ENCODE assay signal across 9 mouse cellular contexts in the genomic region with DNA sequence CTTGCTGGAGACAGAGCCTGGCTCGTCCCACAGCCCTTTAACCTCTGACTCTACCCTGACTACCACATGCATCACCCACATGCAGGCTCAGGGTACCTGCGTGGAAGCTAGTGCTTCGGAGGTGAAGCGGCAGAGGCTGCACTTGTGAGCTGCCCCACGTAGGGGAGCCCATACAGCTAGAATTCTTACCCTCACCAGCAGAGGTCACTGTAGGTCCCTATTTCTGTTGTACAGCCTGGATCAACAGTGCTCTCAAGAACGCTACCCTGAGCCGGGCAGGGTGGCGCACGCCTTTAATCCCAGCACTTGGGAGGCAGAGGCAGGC. TPM values are rescaled to one million over a fixed set of nuclear protein-coding genes. Genes with fewer than 3 reads are reported as not detected.
DNase-seq lines count a peak whose midpoint lies in the region; ATAC-seq and TF ChIP-seq lines count a peak whose summit lies in the region.
"Had no signal": no experiment of that assay in that cellular context is flagged by ENCODE, and none has a peak within 500 bp of the region (broad histone marks: within the 10 kb centered on the region; RNA-seq: fewer than 3 reads in every experiment).

No protein-coding gene starts in this region.

- DNase-seq in heart, adult 8-10 months (ENCODE audit: low spot score), result peak; percentile 77
- DNase-seq in heart, embryonic 10.5 days (ENCODE audit: low spot score), result no peak
- peak; percentile 72 for DNase-seq in kidney, adult 18-20 months
- DNase-seq in lung, postnatal 10 days, result peak; percentile 84
- peak; percentile 81 for DNase-seq in thymus, postnatal 14 days
- DNase-seq in left cerebral cortex, postnatal 4 days, result no peak

- H3K27ac ChIP-seq in heart, embryonic 10.5 days, result no peak overlapping the region
- H3K27ac ChIP-seq in ES-Bruce4 (ENCODE audit: insufficient read depth, low read length), result no peak overlapping the region

- peaks cover 17% of the 10 kb centered on the region for H3K4me1 ChIP-seq in heart, embryonic 10.5 days
- H3K4me1 ChIP-seq in ES-Bruce4 (ENCODE audit: control insufficient read depth, insufficient read depth, low read length), result peaks cover 6% of the 10 kb centered on the region

- peak; percentile 73 for ATAC-seq in common myeloid progenitor, adult 5-6 weeks (replicated peaks; ENCODE audit: low read depth, poor library complexity, severe bottlenecking)

- TF ChIP-seq EP300 in ES-Bruce4 (IDR thresholded peaks at IDR 0.05; ENCODE audit: insufficient read depth, low read depth, low read length), result no peak

- 59% methylated on average over 9 of the region's 9 CpGs for WGBS in heart, embryonic 10.5 days

- peaks cover 54% of the 10 kb centered on the region for H3K36me3 ChIP-seq in heart, embryonic 10.5 days
- peaks cover 5% of the 10 kb centered on the region; the same call in 1 of the 2 replicates for H3K36me3 ChIP-seq in ES-Bruce4 (ENCODE audit: control insufficient read depth, insufficient read depth, low read length, poor library complexity, severe bottlenecking)

- H3K9ac ChIP-seq in ES-Bruce4 (ENCODE audit: low read depth, poor library complexity, severe bottlenecking), result no peak overlapping the region

- intact Hi-C loops in left cerebral cortex, postnatal 4 days (cut with DNase I), result no loop called here

- TF ChIP-seq POLR2A in ES-Bruce4 (IDR thresholded peaks at IDR 0.05; ENCODE audit: insufficient read depth, low read length), result no peak

- TF ChIP-seq CTCF in ES-Bruce4 (IDR thresholded peaks at IDR 0.05; ENCODE audit: low read depth, low read length), result peak; percentile 57

- H3K9me3 ChIP-seq in heart, embryonic 10.5 days, result no peaks in the 10 kb centered on the region
- H3K9me3 ChIP-seq in ES-Bruce4 (replicated peaks; ENCODE audit: control insufficient read depth, insufficient read depth, low read length, poor library complexity, severe bottlenecking), result no peaks in the 10 kb centered on the region

- no peaks in the 10 kb centered on the region for H3K27me3 ChIP-seq in heart, embryonic 10.5 days (ENCODE audit: insufficient read depth, poor library complexity, severe bottlenecking)
- no peaks in the 10 kb centered on the region for H3K27me3 ChIP-seq in ES-Bruce4 (ENCODE audit: control insufficient read depth, insufficient read depth, low read length, poor library complexity, severe bottlenecking)

- no peak overlapping the region for H3K4me3 ChIP-seq in heart, embryonic 10.5 days
- H3K4me3 ChIP-seq in ES-Bruce4 (ENCODE audit: low read depth, low read length), result no peak overlapping the region

RNA-seq across cellular contexts. Expression of gene Gm20532, which starts 7.5 kb away (rescaled TPM):
- total RNA-seq in heart, adult 8-10 months (2022), result not detected
- polyA plus RNA-seq in heart, embryonic 10.5 days (2016; fragmentation: Nextera tagmentation; extraction: Ambion mirVana), result not detected in 2 replicates
- polyA plus RNA-seq in ES-Bruce4 (2011; ENCODE audit: insufficient read depth, insufficient read length, low read depth, missing spikeins), result not detected in 2 replicates
- not detected in 2 replicates for total RNA-seq in common myeloid progenitor, adult 5-6 weeks (2017)
- total RNA-seq in left cerebral cortex, postnatal 4 days (2021), result not detected
- polyA plus RNA-seq: limb, embryonic 14.5 days had no signal

RNA-seq across cellular contexts. Expression of gene Agpat2, which starts 10.2 kb away (rescaled TPM):
- 10 to 100 TPM; 51.1 to 65.9 (median 60.8) TPM for total RNA-seq in heart, adult 8-10 months (2022)
- polyA plus RNA-seq in heart, embryonic 10.5 days (2016; fragmentation: Nextera tagmentation; extraction: Ambion mirVana), result 20.4 and 28.9 TPM in 2 replicates
- 19.7 and 21.0 TPM in 2 replicates for polyA plus RNA-seq in ES-Bruce4 (2011; ENCODE audit: insufficient read depth, insufficient read length, low read depth, missing spikeins)
- 32.2 and 38.7 TPM in 2 replicates for total RNA-seq in common myeloid progenitor, adult 5-6 weeks (2017)
- total RNA-seq in left cerebral cortex, postnatal 4 days (2021), result 1 to 10 TPM; 2.8 to 3.9 TPM

RNA-seq across cellular contexts. Expression of gene Egfl7, which starts 14.2 kb away (rescaled TPM):
- 100 to 1,000 TPM; 122 to 172 (median 148) TPM for total RNA-seq in heart, adult 8-10 months (2022)
- polyA plus RNA-seq in heart, embryonic 10.5 days (2016; fragmentation: Nextera tagmentation; extraction: Ambion mirVana), result 164 and 186 TPM in 2 replicates
- 37.7 and 41.1 TPM in 2 replicates for polyA plus RNA-seq in ES-Bruce4 (2011; ENCODE audit: insufficient read depth, insufficient read length, low read depth, missing spikeins)
- 54.9 and 57.0 TPM in 2 replicates for total RNA-seq in common myeloid progenitor, adult 5-6 weeks (2017)
- total RNA-seq in left cerebral cortex, postnatal 4 days (2021), result 10 to 100 TPM; 73.0 to 78.3 TPM

RNA-seq across cellular contexts. Expression of gene Fam69b, which starts 34.3 kb away (rescaled TPM):
- 10 to 100 TPM; 15.0 to 26.6 (median 20.9) TPM for total RNA-seq in heart, adult 8-10 months (2022)
- polyA plus RNA-seq in heart, embryonic 10.5 days (2016; fragmentation: Nextera tagmentation; extraction: Ambion mirVana), result 15.7 and 18.2 TPM in 2 replicates
- 4.9 and 5.3 TPM in 2 replicates for polyA plus RNA-seq in ES-Bruce4 (2011; ENCODE audit: insufficient read depth, insufficient read length, low read depth, missing spikeins)
- 17.5 and 19.9 TPM in 2 replicates for total RNA-seq in common myeloid progenitor, adult 5-6 weeks (2017)
- total RNA-seq in left cerebral cortex, postnatal 4 days (2021), result 10 to 100 TPM; 81.8 to 85.1 TPM

Comparison
In these comparisons a context has a peak if more than half of its experiments do, and no peak if none do; other contexts are left out.
1. DNase-seq: peak in heart, adult 8-10 months (single experiment), kidney, adult 18-20 months (single experiment), lung, postnatal 10 days (single experiment) and thymus, postnatal 14 days (single experiment); none in heart, embryonic 10.5 days (single experiment) and left cerebral cortex, postnatal 4 days (single experiment).